Mouse (Mus musculus) testis, adult 2 months (tissue): ENCODE measurements around the gene Rsrc2.

ENCODE experiments used
- CTCF ChIP-seq: fragments of 200-500 bp; IDR thresholded peaks from 2 replicates; pipeline ENCODE4 v1.5.1; 2012; ENCODE audit warnings: low read depth, mild to moderate bottlenecking, inconsistent platforms, low read length, moderate library complexity; ENCODE audit not compliant: control insufficient read depth, insufficient read depth, insufficient replicate concordance
- POLR2A ChIP-seq: fragments of 200-500 bp; IDR thresholded peaks from 2 replicates; pipeline ENCODE4 v1.6.1; 2012; ENCODE audit warnings: low read depth, mild to moderate bottlenecking, inconsistent platforms, low read length, moderate library complexity; ENCODE audit not compliant: control insufficient read depth

DNA sequence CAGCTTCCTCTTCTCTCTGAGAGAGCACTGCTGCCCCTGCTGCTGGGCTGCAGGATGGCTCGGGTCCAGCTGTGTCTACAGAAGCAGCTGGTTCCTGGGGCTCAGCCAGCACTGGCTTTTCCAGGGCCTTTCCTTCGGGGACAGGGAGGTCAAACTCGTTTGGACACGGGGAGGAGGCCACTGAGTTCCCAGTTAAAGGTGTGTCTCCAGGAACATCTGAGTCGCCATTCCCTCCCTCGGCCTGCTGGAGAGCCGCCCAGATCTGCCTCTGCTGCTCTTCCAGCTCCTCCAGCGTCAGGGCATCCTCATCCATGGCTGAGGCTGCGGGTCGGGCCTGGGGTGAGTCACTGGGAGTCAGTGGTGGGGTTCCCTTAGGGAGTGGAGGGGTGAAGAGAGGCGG is 48.6 kb downstream of the Rsrc2 start:
- TF ChIP-seq POLR2A: no peak
- TF ChIP-seq CTCF: no peak
